Mouse (Mus musculus) midbrain, postnatal 0 days (tissue): ENCODE measurements at regions not wholly inside any gene's neighbourhood (a gene's known extent, or its start where the extent isn't known, plus 50 kb on each side); places are given as distances from the start of the nearest gene placed in this dataset.

Experiments used
- ATAC-seq: fragments of 200-750 bp; cut with Nextera tagmentation; 2 replicates; pipeline ENCODE4 v1.8.0; 2017; ENCODE audit warnings: moderate number of reproducible peaks, mild to moderate bottlenecking, moderate TSS enrichment, moderate library complexity; ENCODE audit not compliant: low FRiP score
- DNase-seq: peaks from one replicate; pipeline ENCODE4 v3.0.0-alpha.2; 2015; ENCODE audit warnings: low spot score
- H3K27ac ChIP-seq: fragments of 300-500 bp; sonication (generic); 2 replicates; pipeline ENCODE4 v1.5.1; 2014; ENCODE audit warnings: low read depth, mild to moderate bottlenecking, low read length, mixed read lengths
- H3K27me3 ChIP-seq: fragments of 300-500 bp; sonication (generic); 2 replicates; pipeline ENCODE4 v1.6.1; 2014; ENCODE audit warnings: low read length, control low read depth, mixed read lengths; ENCODE audit not compliant: insufficient read depth
- H3K36me3 ChIP-seq: fragments of 300-500 bp; sonication (generic); 2 replicates; pipeline ENCODE4 v1.6.1; 2014; ENCODE audit warnings: low read length, control low read depth, mixed read lengths; ENCODE audit not compliant: insufficient read depth
- H3K4me1 ChIP-seq: fragments of 300-500 bp; sonication (generic); 2 replicates; pipeline ENCODE4 v1.6.1; 2014; ENCODE audit warnings: mild to moderate bottlenecking, control low read depth, antibody characterized with exemption, low read length, mixed read lengths; ENCODE audit not compliant: insufficient read depth
- H3K4me2 ChIP-seq: fragments of 300-500 bp; sonication (generic); 2 replicates; pipeline ENCODE4 v1.6.1; 2014; ENCODE audit warnings: low read depth, mild to moderate bottlenecking, low read length, mixed read lengths; ENCODE audit not compliant: poor library complexity, severe bottlenecking
- H3K4me3 ChIP-seq: fragments of 300-500 bp; sonication (generic); 2 replicates; pipeline ENCODE4 v1.5.1; 2014; ENCODE audit warnings: low read depth, mild to moderate bottlenecking, low read length, moderate library complexity
- H3K9ac ChIP-seq: fragments of 300-500 bp; sonication (generic); replicated peaks from 2 replicates; pipeline ENCODE4 v1.6.1; 2014; ENCODE audit warnings: mild to moderate bottlenecking, low read length, moderate library complexity, mixed read lengths; ENCODE audit not compliant: poor library complexity, severe bottlenecking
- H3K9me3 ChIP-seq: fragments of 300-500 bp; sonication (generic); 2 replicates; pipeline ENCODE4 v1.6.1; 2016; ENCODE audit warnings: low read length, control low read depth
- CTCF ChIP-seq: IDR thresholded peaks from 2 replicates; pipeline ENCODE4 v1.5.1; 2016; ENCODE audit warnings: antibody characterized with exemption, mild to moderate bottlenecking
- WGBS: fragments of 180-500 bp; shearing (Covaris S2); extraction: QIAGEN DNeasy Blood & Tissue Kit; methylation state at CpG from one replicate; pipeline ENCODE4 v1.1.7; 2014; 5-methylcytosine and 5-hydroxymethylcytosine counted together

DNA sequence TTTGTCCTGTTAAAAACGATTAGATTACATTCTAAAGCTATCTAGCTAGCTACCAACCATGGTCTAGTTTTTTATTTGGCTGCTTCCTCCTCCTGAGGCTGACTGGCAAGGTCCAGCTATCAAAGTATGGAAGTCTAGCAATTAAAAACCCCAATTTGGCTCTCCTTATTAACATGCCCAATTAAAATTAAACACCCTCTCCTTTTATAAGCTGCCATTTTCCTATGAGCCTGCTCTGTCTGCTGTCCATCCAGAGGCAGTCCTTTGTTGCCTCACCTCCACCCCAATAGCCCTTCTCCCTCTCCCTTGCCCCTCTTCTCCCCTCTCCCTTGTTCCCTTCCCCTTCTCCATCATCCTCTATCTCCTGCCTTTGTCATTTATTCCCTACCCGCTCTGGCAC, 169.7 kb downstream of the Gja1 start:
- no peak for TF ChIP-seq CTCF
- no peak for DNase-seq

DNA sequence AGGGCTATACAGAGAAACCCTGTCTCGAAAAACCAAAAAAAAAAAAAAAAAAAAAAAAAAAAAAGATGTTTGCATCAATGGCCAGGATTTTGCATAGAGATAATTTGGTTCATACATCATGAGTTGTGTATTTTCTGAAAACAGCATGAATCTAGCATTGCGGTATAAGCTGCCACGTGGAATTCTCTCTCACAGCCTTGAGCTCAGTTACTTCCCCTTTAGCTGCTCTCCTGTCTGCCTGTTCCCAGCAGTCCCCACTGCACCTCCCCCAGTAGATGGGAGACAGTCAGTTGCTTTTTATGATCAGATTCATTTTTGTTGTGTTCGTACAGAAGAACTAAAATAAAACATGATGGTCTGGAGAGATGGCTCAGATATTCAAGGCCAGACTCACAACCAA, 170.7 kb downstream of the Gja1 start:
- Histone ChIP-seq H3K9ac (no peak overlapping the region), H3K4me2 (no peak overlapping the region), H3K9me3 (no peaks in the 10 kb centered on the region), H3K27ac (no peak overlapping the region), H3K36me3 (no peaks in the 10 kb centered on the region), H3K4me3 (no peak overlapping the region), H3K27me3 (no peaks in the 10 kb centered on the region), H3K4me1 (no peaks in the 10 kb centered on the region)
- TF ChIP-seq CTCF = no peak
- DNase-seq = no peak
- WGBS = 82% methylated on average over 3 of the region's 4 CpGs
- ATAC-seq = no peak

More for the DNA sequence above, 169.7 kb downstream of the Gja1 start:
- Histone ChIP-seq H3K4me1 (no peaks in the 10 kb centered on the region), H3K4me3 (no peak overlapping the region), H3K9ac (no peak overlapping the region), H3K9me3 (no peaks in the 10 kb centered on the region), H3K36me3 (no peaks in the 10 kb centered on the region), H3K27me3 (no peaks in the 10 kb centered on the region), H3K4me2 (no peak overlapping the region), H3K27ac (no peak overlapping the region)
- 79% methylated on average over 2 of the region's 2 CpGs for WGBS
- no peak for ATAC-seq

DNA sequence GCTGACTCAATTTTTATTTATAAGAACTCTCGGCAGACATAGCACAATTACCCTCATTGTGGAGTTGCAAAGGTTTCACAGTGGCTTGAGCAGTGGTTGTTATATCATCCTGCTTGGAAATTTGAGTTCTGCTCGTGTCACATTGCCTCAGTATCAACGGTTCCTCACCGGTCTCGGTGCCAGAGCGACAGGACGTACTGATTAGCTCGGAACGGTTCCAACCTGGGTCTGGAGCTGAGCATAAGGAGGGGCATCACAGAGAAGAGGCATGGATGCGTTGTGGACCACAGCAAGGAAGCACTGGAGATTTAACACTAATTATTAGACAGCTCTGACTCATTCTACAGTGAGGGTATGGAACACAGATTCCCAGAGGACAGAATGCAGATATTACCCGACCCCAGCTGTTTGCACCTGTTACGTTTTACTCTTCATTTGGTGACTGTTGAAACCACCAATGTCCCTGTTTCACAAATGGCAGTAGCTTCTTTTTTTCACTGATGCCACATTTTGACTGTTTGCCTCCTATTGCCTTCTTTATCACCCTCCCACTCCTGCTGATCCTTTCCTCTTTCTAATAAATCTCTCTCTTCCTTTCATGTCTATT, 189.8 kb downstream of the Gja1 start:
- no peaks in the 10 kb centered on the region for H3K27me3 ChIP-seq
- no peaks in the 10 kb centered on the region for H3K4me1 ChIP-seq
- H3K27ac ChIP-seq = no peak overlapping the region
- WGBS = 91% methylated on average over 12 of the region's 12 CpGs
- no peak for ATAC-seq
- no peak overlapping the region for H3K4me2 ChIP-seq
- DNase-seq = no peak
- no peaks in the 10 kb centered on the region for H3K36me3 ChIP-seq
- no peak for TF ChIP-seq CTCF
- H3K4me3 ChIP-seq = no peak overlapping the region
- H3K9me3 ChIP-seq = no peaks in the 10 kb centered on the region
- no peak overlapping the region for H3K9ac ChIP-seq

DNA sequence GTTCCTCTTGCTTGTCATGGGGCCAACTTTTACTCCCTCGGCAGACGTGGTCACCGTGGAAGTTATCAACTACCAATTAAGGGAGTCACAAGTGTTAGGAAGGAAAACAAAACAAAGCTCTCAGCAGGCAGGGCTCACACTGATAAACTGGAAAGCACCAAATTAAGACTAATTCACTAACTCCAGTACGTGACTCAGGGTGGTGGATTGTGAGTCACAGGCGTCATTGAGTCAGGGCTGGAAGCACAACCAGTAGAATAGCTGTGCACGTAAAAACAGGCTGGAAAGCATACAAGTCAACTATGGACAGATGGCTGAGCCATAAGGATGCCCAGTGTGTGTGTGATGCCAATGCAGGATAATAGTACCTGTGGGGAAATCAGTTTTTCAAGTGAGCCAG, 204.9 kb downstream of the Gja1 start:
- H3K4me2 ChIP-seq = no peak overlapping the region
- DNase-seq (peak; percentile 71), ATAC-seq (no peak)
- no peaks in the 10 kb centered on the region for H3K9me3 ChIP-seq
- no peak for TF ChIP-seq CTCF
- H3K9ac ChIP-seq = no peak overlapping the region
- WGBS = 73% methylated on average over 6 of the region's 6 CpGs
- no peak overlapping the region for H3K4me3 ChIP-seq
- no peaks in the 10 kb centered on the region for H3K4me1 ChIP-seq
- H3K27ac ChIP-seq = no peak overlapping the region
- H3K27me3 ChIP-seq = no peaks in the 10 kb centered on the region
- H3K36me3 ChIP-seq = no peaks in the 10 kb centered on the region

DNA sequence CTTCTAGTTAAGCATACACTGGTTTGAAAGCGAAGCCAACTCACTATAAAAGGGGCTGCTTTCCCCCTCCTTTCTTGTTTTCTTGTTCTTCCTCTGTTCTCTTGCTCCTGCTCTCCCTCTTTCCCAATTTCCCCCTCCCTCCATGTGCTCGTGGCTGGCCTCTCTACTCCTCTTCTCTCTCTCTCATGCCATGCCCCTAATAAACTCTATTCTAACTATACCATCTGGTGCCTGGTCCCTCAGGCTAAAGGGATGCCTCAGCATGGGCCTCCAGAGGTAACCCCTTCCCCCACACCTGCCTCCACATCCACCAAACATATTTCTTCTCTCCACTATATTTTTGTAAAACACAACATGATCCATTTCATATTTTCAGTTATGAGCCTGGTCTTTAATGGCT, 210.1 kb downstream of the Gja1 start:
- no peak for ATAC-seq
- Histone ChIP-seq H3K36me3 (no peaks in the 10 kb centered on the region), H3K9me3 (no peaks in the 10 kb centered on the region), H3K4me3 (no peak overlapping the region), H3K4me1 (no peaks in the 10 kb centered on the region), H3K27me3 (no peaks in the 10 kb centered on the region), H3K4me2 (no peak overlapping the region), H3K9ac (no peak overlapping the region), H3K27ac (no peak overlapping the region)
- 53% methylated on average over 2 of the region's 2 CpGs for WGBS
- DNase-seq = no peak
- no peak for TF ChIP-seq CTCF

DNA sequence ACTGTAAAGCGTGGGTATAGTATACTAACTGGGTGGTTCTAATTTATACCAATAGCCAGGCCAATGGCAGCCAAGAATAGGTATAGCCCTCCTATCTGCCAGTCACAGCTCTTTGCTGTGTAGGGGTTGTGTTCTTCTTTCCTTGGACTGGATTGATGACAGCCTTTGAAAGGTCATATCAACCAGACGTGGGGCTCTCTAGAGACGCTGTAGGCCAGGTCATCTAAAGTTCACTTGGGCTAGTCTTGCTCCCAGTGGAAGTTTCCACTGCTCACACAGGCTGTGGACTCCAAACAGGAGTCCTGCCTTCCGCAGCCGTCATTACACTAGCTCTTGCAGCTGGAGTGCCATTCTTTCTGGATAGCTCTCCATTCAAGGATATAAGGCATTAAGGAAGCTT, 220.3 kb downstream of the Gja1 start:
- H3K9me3 ChIP-seq = no peaks in the 10 kb centered on the region
- ATAC-seq (no peak), DNase-seq (no peak)
- no peaks in the 10 kb centered on the region for H3K27me3 ChIP-seq
- 92% methylated on average over 5 of the region's 5 CpGs for WGBS
- H3K9ac ChIP-seq = no peak overlapping the region
- no peaks in the 10 kb centered on the region for H3K4me1 ChIP-seq
- no peak overlapping the region for H3K4me3 ChIP-seq
- no peak overlapping the region for H3K27ac ChIP-seq
- H3K4me2 ChIP-seq = no peak overlapping the region
- H3K36me3 ChIP-seq = no peaks in the 10 kb centered on the region
- no peak for TF ChIP-seq CTCF
